Mouse (Mus musculus) lung, postnatal 0 days (tissue): Measurements from ENCODE around the gene Pip4k2a.
A peak's percentile ranks its signal among the peaks of the same experiment; 100 is the strongest.

Experiments used
- CTCF ChIP-seq: IDR thresholded peaks from 2 replicates; pipeline ENCODE4 v1.5.1; 2016; ENCODE audit warnings: antibody characterized with exemption, mild to moderate bottlenecking
- EP300 ChIP-seq: IDR thresholded peaks from 2 replicates; pipeline ENCODE4 v1.6.1; 2016; ENCODE audit warnings: antibody characterized with exemption, mild to moderate bottlenecking, control low read depth

GRCm38 (mm10) chr2:18872797-18873196 is 125.1 kb downstream of the Pip4k2a start:
- peak; percentile 92 for TF ChIP-seq CTCF
- no peak for TF ChIP-seq EP300
